Mouse (Mus musculus): ENCODE data around the gene Cnn1.

- no peak for TF ChIP-seq POLR2A (IDR thresholded peaks at IDR 0.05; ENCODE audit: insufficient read depth, low read depth, low read length)
- TF ChIP-seq EP300 (IDR thresholded peaks at IDR 0.05; ENCODE audit: insufficient read depth, low read depth, low read length): no peak
These were observed 906 bp downstream of the Cnn1 start for GRCm38 (mm10) chr9:22099922-22100321.
